21 mouse cellular contexts compared by ENCODE assay signal in the genomic region with DNA sequence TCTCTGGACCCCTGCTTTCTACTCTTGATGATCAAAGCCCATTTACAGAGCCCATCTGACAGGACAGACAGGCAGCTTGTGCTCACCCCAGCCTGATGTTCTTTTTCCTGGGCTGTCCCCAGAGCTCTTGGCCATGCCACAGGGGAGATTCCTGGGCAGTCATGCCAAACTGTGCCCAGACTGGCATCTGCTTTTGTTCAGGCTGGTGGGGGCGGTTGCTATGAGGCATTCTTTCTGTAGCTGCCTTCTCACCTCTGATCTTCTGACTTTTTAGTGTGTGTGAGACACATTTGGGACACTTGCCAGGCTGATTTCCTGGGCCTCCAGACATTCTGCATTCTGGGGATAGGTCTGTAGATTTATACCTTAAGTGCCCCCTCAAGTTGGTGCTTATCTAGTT. TPM values are rescaled to one million over a fixed set of nuclear protein-coding genes. Genes with fewer than 3 reads are reported as not detected.
"Had no signal": no experiment of that assay in that cellular context is flagged by ENCODE, and none has a peak within 500 bp of the region (broad histone marks: within the 10 kb centered on the region; RNA-seq: fewer than 3 reads in every experiment).

No protein-coding gene starts in this region.

- DNase-seq: gastrocnemius, adult 2 months; gastrocnemius, postnatal 10 days; gastrocnemius, postnatal 25 days; heart, adult 2 months; heart, postnatal 14 days; heart, postnatal 36 days; kidney, adult 18-20 months; kidney, adult 8-10 months; kidney, postnatal 10 days; kidney, postnatal 25 days; kidney, postnatal 4 days; left cerebral cortex, postnatal 4 days; lung, adult 18-20 months had no signal

RNA-seq across cellular contexts. Expression of a gene that starts 28.0 kb away (rescaled TPM):
- total RNA-seq: granulocyte monocyte progenitor cell, adult 5-6 weeks; liver, adult 2 months had no signal

RNA-seq across cellular contexts. Expression of a gene that starts 36.1 kb away (rescaled TPM):
- total RNA-seq: granulocyte monocyte progenitor cell, adult 5-6 weeks; heart, adult 2 months; heart, postnatal 36 days; layer of hippocampus, adult 2 months; layer of hippocampus, postnatal 10 days; layer of hippocampus, postnatal 25 days; left cerebral cortex, adult 2 months; left cerebral cortex, postnatal 10 days; left cerebral cortex, postnatal 25 days; left cerebral cortex, postnatal 4 days had no signal
